Mouse (Mus musculus) forebrain, embryonic 14.5 days (tissue): ENCODE data around the gene Gm11168. TPM values are rescaled to one million over a fixed set of nuclear protein-coding genes. Genes with fewer than 3 reads are reported as not detected.
A peak's percentile ranks its signal among the peaks of the same experiment; 100 is the strongest.
"Not testable (repeated sequence)": the region's sequence is repeated elsewhere in the genome, so short reads cannot be mapped to it uniquely, and the experiment has no call there.

Experiments
- ATAC-seq: fragments of 200-750 bp; cut with Nextera tagmentation; 2 replicates; pipeline ENCODE4 v1.8.0; 2017; ENCODE audit warnings: mild to moderate bottlenecking, moderate library complexity
- DNase-seq: peaks from one replicate; pipeline ENCODE4 v3.0.0-alpha.2; 2015; ENCODE audit warnings: low spot score
- H3K27ac ChIP-seq: fragments of 300-500 bp; sonication (generic); 2 replicates; pipeline ENCODE4 v1.5.1; 2014; ENCODE audit warnings: low read depth, mild to moderate bottlenecking, control low read depth, low read length, moderate library complexity
- H3K27me3 ChIP-seq: fragments of 300-500 bp; sonication (generic); replicated peaks from 2 replicates; pipeline ENCODE4 v1.6.1; 2014; ENCODE audit warnings: low read length, control low read depth, mixed read lengths; ENCODE audit not compliant: control insufficient read depth, insufficient read depth
- H3K36me3 ChIP-seq: fragments of 300-500 bp; sonication (generic); 2 replicates; pipeline ENCODE4 v1.6.1; 2014; ENCODE audit warnings: low read length, control low read depth; ENCODE audit not compliant: control insufficient read depth, insufficient read depth
- H3K4me1 ChIP-seq: fragments of 300-500 bp; sonication (generic); 2 replicates; pipeline ENCODE4 v1.6.1; 2014; ENCODE audit warnings: antibody characterized with exemption, low read length, control low read depth; ENCODE audit not compliant: control insufficient read depth, insufficient read depth
- H3K4me2 ChIP-seq: fragments of 300-500 bp; sonication (generic); 2 replicates; pipeline ENCODE4 v1.6.1; 2014; ENCODE audit warnings: mild to moderate bottlenecking, control low read depth, low read length
- H3K4me3 ChIP-seq: fragments of 300-500 bp; sonication (generic); 2 replicates; pipeline ENCODE4 v1.5.1; 2014; ENCODE audit warnings: low read depth, low read length, control low read depth
- H3K9ac ChIP-seq: fragments of 300-500 bp; sonication (generic); 2 replicates; pipeline ENCODE4 v1.6.1; 2014; ENCODE audit warnings: mild to moderate bottlenecking, low read length, control low read depth, moderate library complexity
- H3K9me3 ChIP-seq: fragments of 300-500 bp; sonication (generic); replicated peaks from 2 replicates; pipeline ENCODE4 v1.6.1; 2016; ENCODE audit warnings: low read length, control low read depth, mixed read lengths; ENCODE audit not compliant: control insufficient read depth
- WGBS: fragments of 180-500 bp; shearing (Covaris S2); extraction: QIAGEN DNeasy Blood & Tissue Kit; methylation state at CpG from one replicate; pipeline ENCODE4 v1.1.7; 2014; 5-methylcytosine and 5-hydroxymethylcytosine counted together
- polyA plus RNA-seq: library from polyadenylated mRNA; unstranded; fragments of >200 nt; fragmentation: Nextera tagmentation; extraction: Ambion mirVana; gene quantifications from 2 replicates; pipeline ENCODE4 v1.2.1, GENCODE M21; 2014

The Gm11168 gene
- polyA plus RNA-seq, 1 experiment from 2014 or later = not detected

GRCm38 (mm10) chr9:3012733-3013279, 9.7 kb downstream of the Gm11168 start, which contains the start of gene Gm10721:
Gene Gm10721 (plus strand): TSS chr9:3013140.
- not testable (repeated sequence) for H3K36me3 ChIP-seq, H3K9ac ChIP-seq, H3K27ac ChIP-seq, H3K4me1 ChIP-seq, H3K27me3 ChIP-seq, H3K4me2 ChIP-seq, DNase-seq, H3K9me3 ChIP-seq, H3K4me3 ChIP-seq
- peak; percentile 53 for ATAC-seq
- no CpG with 5 or more reads among the region's 11 CpGs for WGBS

GRCm38 (mm10) chr9:3015354-3015753, 12.2 kb downstream of the Gm11168 start, which contains the start of gene Gm10720:
Gene Gm10720 (plus strand): TSS chr9:3015654.
- DNase-seq, H3K27me3 ChIP-seq, H3K4me3 ChIP-seq, H3K9me3 ChIP-seq, ATAC-seq, H3K9ac ChIP-seq, H3K4me1 ChIP-seq, H3K27ac ChIP-seq, H3K4me2 ChIP-seq, H3K36me3 ChIP-seq: not testable (repeated sequence)
- 58% methylated on average over 4 of the region's 9 CpGs for WGBS

- H3K27ac ChIP-seq, H3K36me3 ChIP-seq, H3K4me1 ChIP-seq, H3K4me3 ChIP-seq, H3K9me3 ChIP-seq, ATAC-seq, H3K4me2 ChIP-seq, DNase-seq, H3K9ac ChIP-seq, H3K27me3 ChIP-seq: not testable (repeated sequence)
- whole genome bisulfite sequencing = 75% methylated on average over 4 of the region's 6 CpGs
These were observed 12.8 kb downstream of the Gm11168 start for GRCm38 (mm10) chr9:3015896-3016295.

GRCm38 (mm10) chr9:3017108-3017507, 14.0 kb downstream of the Gm11168 start, which contains the start of gene Gm10719:
Gene Gm10719 (plus strand): TSS chr9:3017408.
- not testable (repeated sequence) for DNase-seq, H3K4me3 ChIP-seq, H3K9ac ChIP-seq, H3K27ac ChIP-seq, H3K4me1 ChIP-seq, ATAC-seq, H3K27me3 ChIP-seq, H3K4me2 ChIP-seq, H3K9me3 ChIP-seq, H3K36me3 ChIP-seq
- 80% methylated on average over 1 of the region's 9 CpGs for WGBS

GRCm38 (mm10) chr9:3018944-3019343, 15.8 kb downstream of the Gm11168 start:
- not testable (repeated sequence) for H3K4me2 ChIP-seq, H3K9ac ChIP-seq, H3K9me3 ChIP-seq, H3K4me3 ChIP-seq, ATAC-seq, H3K36me3 ChIP-seq, H3K27ac ChIP-seq, DNase-seq, H3K27me3 ChIP-seq, H3K4me1 ChIP-seq
- 66% methylated on average over 9 of the region's 9 CpGs for WGBS

- not testable (repeated sequence) for H3K27me3 ChIP-seq, H3K4me2 ChIP-seq, H3K4me1 ChIP-seq, H3K9ac ChIP-seq, H3K9me3 ChIP-seq, H3K36me3 ChIP-seq, H3K4me3 ChIP-seq, DNase-seq, H3K27ac ChIP-seq
- 77% methylated on average over 11 of the region's 19 CpGs for WGBS
- 0 out of 2 replicates have a peak, but pooled peaks have one; percentile 50 for ATAC-seq
These were observed 16.9 kb downstream of the Gm11168 start for GRCm38 (mm10) chr9:3019835-3020727.

- not testable (repeated sequence) for H3K36me3 ChIP-seq, H3K4me1 ChIP-seq, ATAC-seq, H3K4me2 ChIP-seq, H3K4me3 ChIP-seq, H3K27me3 ChIP-seq, H3K27ac ChIP-seq, H3K9ac ChIP-seq, H3K9me3 ChIP-seq
- 72% methylated on average over 9 of the region's 13 CpGs for WGBS
- peak; percentile 0 for DNase-seq
These were observed 19.3 kb downstream of the Gm11168 start for GRCm38 (mm10) chr9:3022316-3023008.

- 74% methylated on average over 9 of the region's 13 CpGs for WGBS
- H3K36me3 ChIP-seq, H3K9ac ChIP-seq, ATAC-seq, DNase-seq, H3K27me3 ChIP-seq, H3K27ac ChIP-seq, H3K9me3 ChIP-seq, H3K4me1 ChIP-seq, H3K4me2 ChIP-seq, H3K4me3 ChIP-seq: not testable (repeated sequence)
These were observed 20.3 kb downstream of the Gm11168 start, which contains the start of gene Gm10718 for GRCm38 (mm10) chr9:3023312-3023984. Gene Gm10718 (plus strand): TSS chr9:3023547.
